Comparison of ENCODE assay signal across 10 mouse cellular contexts in genomic region chr6:145481938-145482337, GRCm38 (mm10).
A peak's percentile ranks its signal among the peaks of the same experiment; 100 is the strongest.
DNase-seq lines count a peak whose midpoint lies in the region; ATAC-seq and TF ChIP-seq lines count a peak whose summit lies in the region.
"Had no signal": no experiment of that assay in that cellular context is flagged by ENCODE, and none has a peak within 500 bp of the region (broad histone marks: within the 10 kb centered on the region; RNA-seq: fewer than 3 reads in every experiment).

No protein-coding gene starts in this region.

- H3K36me3 ChIP-seq in kidney, adult 2 months (ENCODE audit: control insufficient read depth, insufficient read depth, low read length): no peaks in the 10 kb centered on the region
- no peaks in the 10 kb centered on the region for H3K36me3 ChIP-seq in embryonic facial prominence, embryonic 15.5 days

- H3K9me3 ChIP-seq in embryonic facial prominence, embryonic 15.5 days (replicated peaks): no peaks in the 10 kb centered on the region

- H3K27me3 ChIP-seq in kidney, adult 2 months (replicated peaks; ENCODE audit: control insufficient read depth, insufficient read depth, low read length): no peaks in the 10 kb centered on the region
- H3K27me3 ChIP-seq in embryonic facial prominence, embryonic 15.5 days: no peaks in the 10 kb centered on the region
- H3K27me3 ChIP-seq: CH12.LX had no signal

- ATAC-seq in embryonic facial prominence, embryonic 15.5 days (ENCODE audit: insufficient number of reproducible peaks, low FRiP score, low TSS enrichment, low read depth): peak; percentile 69

- no peak for TF ChIP-seq CTCF in kidney, adult 2 months (conservative IDR thresholded peaks at IDR 0.05; ENCODE audit: insufficient read depth, insufficient read length, low read depth, low read length)

- peak; percentile 7 for DNase-seq in kidney, adult 2 months
- DNase-seq in kidney, adult 11 months: no peak
- DNase-seq in heart, postnatal 14 days: peak; percentile 41 to 62
- DNase-seq in lung, postnatal 36 days: peak; percentile 26
- DNase-seq in frontal cortex, adult 2 months (ENCODE audit: extremely low spot score in 1 of 2, low spot score in 1 of 2): no peak
- no peak for DNase-seq in liver
- no peak for DNase-seq in left cerebral cortex, postnatal 14 days (ENCODE audit: low spot score in 2 of 2)

- no peak overlapping the region for H3K4me2 ChIP-seq in embryonic facial prominence, embryonic 15.5 days (replicated peaks)

- 43% methylated on average over 15 of the region's 15 CpGs for WGBS in kidney, adult 2 months
- 21% methylated on average over 15 of the region's 15 CpGs for WGBS in embryonic facial prominence, embryonic 15.5 days

- no peak overlapping the region for H3K27ac ChIP-seq in kidney, adult 2 months (ENCODE audit: insufficient read depth, low read depth, low read length)
- no peak overlapping the region; the same call in 1 of the 2 replicates for H3K27ac ChIP-seq in embryonic facial prominence, embryonic 15.5 days (replicated peaks)

- H3K4me3 ChIP-seq in kidney, adult 2 months (ENCODE audit: insufficient read depth, low read depth, low read length): no peak overlapping the region
- no peak overlapping the region for H3K4me3 ChIP-seq in embryonic facial prominence, embryonic 15.5 days (replicated peaks)
- H3K4me3 ChIP-seq: myocyte had no signal

- intact Hi-C loops in heart, postnatal 14 days (cut with DNase I): no loop called here
- intact Hi-C loops in left cerebral cortex, postnatal 14 days (cut with DNase I): no loop called here

- TF ChIP-seq POLR2A in kidney, adult 2 months (IDR thresholded peaks at IDR 0.05; ENCODE audit: low read depth, low read length): no peak

- peaks cover 13% of the 10 kb centered on the region for H3K4me1 ChIP-seq in kidney, adult 2 months (ENCODE audit: control insufficient read depth, insufficient read depth, low read length)
- H3K4me1 ChIP-seq in embryonic facial prominence, embryonic 15.5 days: peaks cover 26% of the 10 kb centered on the region

- no peak overlapping the region for H3K9ac ChIP-seq in embryonic facial prominence, embryonic 15.5 days

Comparison
In these comparisons a context has a peak if more than half of its experiments do, and no peak if none do; other contexts are left out.
1. DNase-seq: peak in kidney, adult 2 months (single experiment), heart, postnatal 14 days (2 of 2) and lung, postnatal 36 days (single experiment); none in kidney, adult 11 months (single experiment), frontal cortex, adult 2 months (0 of 2), liver (single experiment) and left cerebral cortex, postnatal 14 days (0 of 2).